In genomic region chr16:23890636-23891035, GRCm38 (mm10) we compare ENCODE assay signal across 10 mouse cellular contexts. TPM values are rescaled to one million over a fixed set of nuclear protein-coding genes. Genes with fewer than 3 reads are reported as not detected.
DNase-seq lines count a peak whose midpoint lies in the region; ATAC-seq lines count a peak whose summit lies in the region.
"Had no signal": no experiment of that assay in that cellular context is flagged by ENCODE, and none has a peak within 500 bp of the region (broad histone marks: within the 10 kb centered on the region; RNA-seq: fewer than 3 reads in every experiment).

Gene Sst, minus strand, starts transcription at chr16:23890958.

- no peaks in the 10 kb centered on the region for H3K36me3 ChIP-seq in forebrain, embryonic 14.5 days (ENCODE audit: control insufficient read depth, insufficient read depth, low read length)
- no peaks in the 10 kb centered on the region for H3K36me3 ChIP-seq in neural tube, embryonic 11.5 days (ENCODE audit: control insufficient read depth, insufficient read depth, low read length)
- H3K36me3 ChIP-seq: heart, embryonic 15.5 days had no signal

- H3K4me1 ChIP-seq in forebrain, embryonic 14.5 days (ENCODE audit: control insufficient read depth, insufficient read depth, low read length): no peaks in the 10 kb centered on the region
- H3K4me1 ChIP-seq in neural tube, embryonic 11.5 days (ENCODE audit: control insufficient read depth, insufficient read depth, low read length): no peaks in the 10 kb centered on the region
- H3K4me1 ChIP-seq: heart, embryonic 15.5 days had no signal

- H3K9ac ChIP-seq in forebrain, embryonic 14.5 days (ENCODE audit: low read length): peak within 1 kb of the TSS; percentile 43; the same call in 1 of the 2 replicates
- peak within 1 kb of the TSS; percentile 18; the same call in 1 of the 2 replicates for H3K9ac ChIP-seq in neural tube, embryonic 11.5 days (ENCODE audit: low read length)
- H3K9ac ChIP-seq: heart, embryonic 15.5 days had no signal

- no peaks in the 10 kb centered on the region for H3K9me3 ChIP-seq in forebrain, embryonic 14.5 days (replicated peaks; ENCODE audit: control insufficient read depth, low read length)
- no peaks in the 10 kb centered on the region for H3K9me3 ChIP-seq in neural tube, embryonic 11.5 days (ENCODE audit: control insufficient read depth, low read length)
- H3K9me3 ChIP-seq: heart, embryonic 15.5 days had no signal

- peak within 1 kb of the TSS; percentile 12 for H3K4me3 ChIP-seq in forebrain, embryonic 14.5 days (ENCODE audit: low read depth, low read length)
- peak within 1 kb of the TSS; percentile 18 for H3K4me3 ChIP-seq in neural tube, embryonic 11.5 days (ENCODE audit: low read depth, low read length)
- H3K4me3 ChIP-seq: heart, embryonic 15.5 days had no signal

- H3K27ac ChIP-seq in forebrain, embryonic 14.5 days (ENCODE audit: low read depth, low read length): no peak within 1 kb of the TSS
- H3K27ac ChIP-seq in neural tube, embryonic 11.5 days (ENCODE audit: low read depth, low read length): no peak within 1 kb of the TSS
- H3K27ac ChIP-seq: heart, embryonic 15.5 days had no signal

- no peak for ATAC-seq in forebrain, embryonic 14.5 days
- no peak for ATAC-seq in neural tube, embryonic 11.5 days (ENCODE audit: insufficient read depth, low FRiP score, low TSS enrichment)
- ATAC-seq in erythroblast, adult 5-6 weeks (replicated peaks; ENCODE audit: low FRiP score, poor library complexity, severe bottlenecking): no peak

- peak within 1 kb of the TSS; percentile 25 for H3K4me2 ChIP-seq in forebrain, embryonic 14.5 days (ENCODE audit: low read length)
- H3K4me2 ChIP-seq in neural tube, embryonic 11.5 days (ENCODE audit: low read depth): peak within 1 kb of the TSS; percentile 36
- H3K4me2 ChIP-seq: heart, embryonic 15.5 days; liver, embryonic 11.5 days had no signal

- H3K27me3 ChIP-seq in forebrain, embryonic 14.5 days (replicated peaks; ENCODE audit: control insufficient read depth, insufficient read depth, low read length): peaks cover 20% of the 10 kb centered on the region; the same call in 1 of the 2 replicates
- peaks cover 20% of the 10 kb centered on the region for H3K27me3 ChIP-seq in neural tube, embryonic 11.5 days (ENCODE audit: control insufficient read depth, insufficient read depth, low read length)

- peak; percentile 5 to 15 for DNase-seq in kidney, postnatal 4 days
- DNase-seq in kidney, adult 9 months: no peak
- no peak for DNase-seq in forebrain, embryonic 14.5 days (ENCODE audit: low spot score)
- DNase-seq in layer of hippocampus, postnatal 25 days (ENCODE audit: extremely low spot score in 1 of 2, low spot score in 1 of 2): no peak
- peak; percentile 34 for DNase-seq in neural tube, embryonic 11.5 days (ENCODE audit: low spot score)
- DNase-seq in ovary, postnatal 10 days (ENCODE audit: low spot score): no peak
- no peak for DNase-seq in adrenal gland, postnatal 36 days

- WGBS in forebrain, embryonic 14.5 days: 5% methylated on average over 26 of the region's 26 CpGs
- 6% methylated on average over 26 of the region's 26 CpGs for WGBS in neural tube, embryonic 11.5 days

RNA-seq across cellular contexts. Expression of gene Sst, which starts in this region (rescaled TPM):
- 202 and 215 TPM in 2 replicates for polyA plus RNA-seq in forebrain, embryonic 14.5 days (2014; fragmentation: Nextera tagmentation; extraction: Ambion mirVana)
- 100 to 1,000 TPM; 425 to 485 TPM for total RNA-seq in layer of hippocampus, postnatal 25 days (2021)
- 97.3 and 106 TPM in 2 replicates for polyA plus RNA-seq in neural tube, embryonic 11.5 days (2014; fragmentation: Nextera tagmentation; extraction: Ambion mirVana)
- not detected in 2 replicates for total RNA-seq in erythroblast, adult 5-6 weeks (2015; ENCODE audit: low replicate concordance)
- total RNA-seq in erythroblast, adult 5-6 weeks (2017; ENCODE audit: low replicate concordance): not detected in 2 replicates
- total RNA-seq in adrenal gland, postnatal 36 days (2021): not detected
- polyA plus RNA-seq: heart, embryonic 15.5 days had no signal

Comparison
In these comparisons a context has a peak if more than half of its experiments do, and no peak if none do; other contexts are left out.
1. RNA of gene Sst (total RNA-seq): 425 to 485 TPM in layer of hippocampus, postnatal 25 days; not detected in adrenal gland, postnatal 36 days and not detected in erythroblast, adult 5-6 weeks; every median in the first group is over 100 times any median in the second.
2. DNase-seq: peak in kidney, postnatal 4 days (2 of 2) and neural tube, embryonic 11.5 days (single experiment); none in kidney, adult 9 months (single experiment), forebrain, embryonic 14.5 days (single experiment), layer of hippocampus, postnatal 25 days (0 of 2), ovary, postnatal 10 days (single experiment) and adrenal gland, postnatal 36 days (0 of 2).